Mouse (Mus musculus): Measurements from ENCODE around the gene Ank3. TPM values are rescaled to one million over a fixed set of nuclear protein-coding genes. Genes with fewer than 3 reads are reported as not detected.

Ank3 gene
- total RNA-seq, 2 experiments from 2014 or later: 77.7 to 83.4 TPM

- DNase-seq: no peak
- intact Hi-C loops (cut with DNase I): no loop called here
These were observed 68.0 kb downstream of the Ank3 start for GRCm38 (mm10) chr10:69466586-69466985.

- intact Hi-C loops (cut with DNase I): no loop called here
- no peak for DNase-seq
These were observed 68.6 kb downstream of the Ank3 start for GRCm38 (mm10) chr10:69467182-69467581.

- DNase-seq: no peak
- intact Hi-C loops (cut with DNase I): no loop called here
These were observed 73.3 kb downstream of the Ank3 start for GRCm38 (mm10) chr10:69471841-69472240.

- DNase-seq: no peak
- intact Hi-C loops (cut with DNase I): no loop called here
These were observed 78.3 kb downstream of the Ank3 start for GRCm38 (mm10) chr10:69476871-69477270.

- intact Hi-C loops (cut with DNase I): no loop called here
- DNase-seq: no peak
These were observed 79.1 kb downstream of the Ank3 start for GRCm38 (mm10) chr10:69477656-69478055.

- intact Hi-C loops (cut with DNase I): no loop called here
- no peak for DNase-seq
These were observed 80.3 kb downstream of the Ank3 start for GRCm38 (mm10) chr10:69478831-69479230.

- DNase-seq: no peak
- intact Hi-C loops (cut with DNase I): no loop called here
These were observed 86.7 kb downstream of the Ank3 start for GRCm38 (mm10) chr10:69485191-69485786.

- DNase-seq: no peak
- intact Hi-C loops (cut with DNase I): no loop called here
These were observed 91.6 kb downstream of the Ank3 start for GRCm38 (mm10) chr10:69490182-69490581.

GRCm38 (mm10) chr10:69491975-69492374 lies 93.4 kb downstream of the Ank3 start:
- intact Hi-C loops (cut with DNase I): no loop called here
- no peak for DNase-seq

- no peak for DNase-seq
- intact Hi-C loops (cut with DNase I): no loop called here
These were observed 98.8 kb downstream of the Ank3 start for GRCm38 (mm10) chr10:69497382-69497781.

GRCm38 (mm10) chr10:69500171-69500860 lies 101.7 kb downstream of the Ank3 start:
- intact Hi-C loops (cut with DNase I): no loop called here
- DNase-seq: no peak

GRCm38 (mm10) chr10:69503791-69504190 lies 105.2 kb downstream of the Ank3 start:
- DNase-seq: no peak
- intact Hi-C loops (cut with DNase I): no loop called here

- intact Hi-C loops (cut with DNase I): no loop called here
- DNase-seq: no peak
These were observed 109.1 kb downstream of the Ank3 start for GRCm38 (mm10) chr10:69507719-69508118.

- no peak for DNase-seq
- intact Hi-C loops (cut with DNase I): no loop called here
These were observed 111.8 kb downstream of the Ank3 start for GRCm38 (mm10) chr10:69510392-69510791.

GRCm38 (mm10) chr10:69511234-69511633 lies 112.7 kb downstream of the Ank3 start:
- no peak for DNase-seq
- intact Hi-C loops (cut with DNase I): no loop called here

GRCm38 (mm10) chr10:69521977-69522376 lies 123.4 kb downstream of the Ank3 start:
- DNase-seq: no peak
- intact Hi-C loops (cut with DNase I): no loop called here

- DNase-seq: no peak
- intact Hi-C loops (cut with DNase I): no loop called here
These were observed 124.6 kb downstream of the Ank3 start for GRCm38 (mm10) chr10:69523202-69523601.

GRCm38 (mm10) chr10:69527318-69527717 lies 128.7 kb downstream of the Ank3 start:
- intact Hi-C loops (cut with DNase I): no loop called here

GRCm38 (mm10) chr10:69528746-69529145 lies 130.2 kb downstream of the Ank3 start:
- DNase-seq: no peak
- intact Hi-C loops (cut with DNase I): no loop called here

More at GRCm38 (mm10) chr10:69527318-69527717, 128.7 kb downstream of the Ank3 start:
- no peak for DNase-seq

- intact Hi-C loops (cut with DNase I): loop anchor here (5.0 kb wide), 2 partner anchors 42 to 122 kb away; no protein-coding TSS in a partner anchor
- DNase-seq: no peak
These were observed 131.8 kb downstream of the Ank3 start for GRCm38 (mm10) chr10:69530326-69530725.

GRCm38 (mm10) chr10:69531569-69531968 lies 133.0 kb downstream of the Ank3 start:
- intact Hi-C loops (cut with DNase I): loop anchor here (5.0 kb wide), 2 partner anchors 41 to 121 kb away; no protein-coding TSS in a partner anchor
- DNase-seq: no peak

GRCm38 (mm10) chr10:69532169-69532730 lies 133.7 kb downstream of the Ank3 start:
- intact Hi-C loops (cut with DNase I): loop anchor here (5.0 kb wide), 2 partner anchors 40 to 120 kb away; no protein-coding TSS in a partner anchor
- DNase-seq: no peak
